ENCODE assay signal across 8 mouse cellular contexts in genomic region chr16:46496889-46497685, GRCm38 (mm10). TPM values are rescaled to one million over a fixed set of nuclear protein-coding genes. Genes with fewer than 3 reads are reported as not detected.
DNase-seq lines count a peak whose midpoint lies in the region; ATAC-seq and TF ChIP-seq lines count a peak whose summit lies in the region.

No protein-coding gene starts in this region.

- H3K4me2 ChIP-seq in hindbrain, postnatal 0 days (ENCODE audit: low read depth, low read length) = peak overlapping the region; percentile 64

- H3K4me1 ChIP-seq in hindbrain, postnatal 0 days (ENCODE audit: insufficient read depth, low read length) = peaks cover 5% of the 10 kb centered on the region; the same call in 1 of the 2 replicates

- DNase-seq in cerebellum, postnatal 4 days (ENCODE audit: low spot score in 2 of 2) = peak; percentile 88 to 95
- peak; percentile 79 to 86 for DNase-seq in gastrocnemius, adult 8-10 months (ENCODE audit: low spot score in 2 of 2)
- peak; percentile 96 for DNase-seq in hindbrain, postnatal 0 days (ENCODE audit: low spot score)
- peak; percentile 79 for DNase-seq in left cerebral cortex, adult 11 months (ENCODE audit: low spot score)
- DNase-seq in lung, postnatal 25 days (ENCODE audit: low spot score) = peak; percentile 94
- peak; percentile 94 for DNase-seq in right cerebral cortex, adult 18-20 months
- DNase-seq in urinary bladder, postnatal 10 days (ENCODE audit: low spot score) = peak; percentile 76

- WGBS in hindbrain, postnatal 0 days = under 1% methylated on average over 41 of the region's 78 CpGs

- H3K9me3 ChIP-seq in hindbrain, postnatal 0 days (ENCODE audit: low read length) = no peaks in the 10 kb centered on the region

- ATAC-seq in activated CD4-positive, CD25-positive, alpha-beta regulatory T cell, adult 4 months = peak; percentile 52
- peak; percentile 98 for ATAC-seq in hindbrain, postnatal 0 days

- H3K36me3 ChIP-seq in hindbrain, postnatal 0 days (ENCODE audit: insufficient read depth, low read length) = no peaks in the 10 kb centered on the region

- peak overlapping the region; percentile 84 for H3K27ac ChIP-seq in hindbrain, postnatal 0 days

- H3K9ac ChIP-seq in hindbrain, postnatal 0 days (replicated peaks; ENCODE audit: low read length) = peak overlapping the region; percentile 89

- no peaks in the 10 kb centered on the region for H3K27me3 ChIP-seq in hindbrain, postnatal 0 days (ENCODE audit: insufficient read depth, low read length)

- H3K4me3 ChIP-seq in hindbrain, postnatal 0 days (ENCODE audit: low read length) = peak overlapping the region; percentile 94

- TF ChIP-seq CTCF in hindbrain, postnatal 0 days (IDR thresholded peaks at IDR 0.05; ENCODE audit: low read depth) = no peak

RNA-seq across cellular contexts. Expression of gene Nectin3, which starts 1.2 kb away (rescaled TPM):
- polyA plus RNA-seq in activated CD4-positive, CD25-positive, alpha-beta regulatory T cell, adult 4 months (2017; shearing (Covaris generic)) = under 1 TPM in 1 of 2 experiments, not detected in 1; 0.25 TPM
- 1 to 10 TPM; 2.0 to 3.0 (median 2.3) TPM for total RNA-seq in gastrocnemius, adult 8-10 months (2022)
- 38.4 and 38.9 TPM in 2 replicates for total RNA-seq in hindbrain, postnatal 0 days (2014; rRNA removed)
- polyA plus RNA-seq in hindbrain, postnatal 0 days (2015; fragmentation: Nextera tagmentation; extraction: Ambion mirVana) = 28.3 and 29.4 TPM in 2 replicates

Comparison
In these comparisons a context has a peak if more than half of its experiments do, and no peak if none do; other contexts are left out.
1. Peak in every context shown above with its lines: DNase-seq, ATAC-seq, H3K4me3 ChIP-seq and H3K27ac ChIP-seq.